Mouse (Mus musculus) lung, postnatal 0 days (tissue): ENCODE measurements around the gene Cirbp. TPM values are rescaled to one million over a fixed set of nuclear protein-coding genes. Genes with fewer than 3 reads are reported as not detected.
A peak's percentile ranks its signal among the peaks of the same experiment; 100 is the strongest.

Experiments used
- ATAC-seq: fragments of 200-750 bp; cut with Nextera tagmentation; 2 replicates; pipeline ENCODE4 v1.8.0; 2017; ENCODE audit warnings: moderate library complexity
- DNase-seq: peaks from one replicate; pipeline ENCODE4 v3.0.0-alpha.2; 2016; ENCODE audit warnings: low spot score
- H3K27ac ChIP-seq: fragments of 300-500 bp; sonication (generic); 2 replicates; pipeline ENCODE4 v1.5.1; 2014; ENCODE audit warnings: antibody characterized with exemption, mild to moderate bottlenecking, low read length, mixed read lengths
- H3K27me3 ChIP-seq: fragments of 300-500 bp; sonication (generic); replicated peaks from 2 replicates; pipeline ENCODE4 v1.6.1; 2014; ENCODE audit warnings: low read length, mixed read lengths; ENCODE audit not compliant: insufficient read depth
- H3K36me3 ChIP-seq: fragments of 300-500 bp; sonication (generic); 2 replicates; pipeline ENCODE4 v1.6.1; 2014; ENCODE audit warnings: low read length, mixed read lengths; ENCODE audit not compliant: insufficient read depth
- H3K4me1 ChIP-seq: fragments of 300-500 bp; sonication (generic); 2 replicates; pipeline ENCODE4 v1.6.1; 2014; ENCODE audit warnings: antibody characterized with exemption, low read depth, low read length, mixed read lengths; ENCODE audit not compliant: insufficient read depth
- H3K4me2 ChIP-seq: fragments of 300-500 bp; sonication (generic); replicated peaks from 2 replicates; pipeline ENCODE4 v1.6.1; 2014; ENCODE audit warnings: low read depth, mild to moderate bottlenecking, low read length, moderate library complexity, mixed read lengths
- H3K4me3 ChIP-seq: fragments of 300-500 bp; sonication (generic); 2 replicates; pipeline ENCODE4 v1.5.1; 2014; ENCODE audit warnings: low read depth, low read length
- H3K9ac ChIP-seq: fragments of 300-500 bp; sonication (generic); replicated peaks from 2 replicates; pipeline ENCODE4 v1.6.1; 2014; ENCODE audit warnings: low read depth, mild to moderate bottlenecking
- H3K9me3 ChIP-seq: fragments of 300-500 bp; sonication (generic); 2 replicates; pipeline ENCODE4 v1.6.1; 2016; ENCODE audit warnings: low read length, mixed read lengths
- CTCF ChIP-seq: IDR thresholded peaks from 2 replicates; pipeline ENCODE4 v1.5.1; 2016; ENCODE audit warnings: antibody characterized with exemption, mild to moderate bottlenecking
- EP300 ChIP-seq: IDR thresholded peaks from 2 replicates; pipeline ENCODE4 v1.6.1; 2016; ENCODE audit warnings: antibody characterized with exemption, mild to moderate bottlenecking, control low read depth
- WGBS: fragments of 180-500 bp; shearing (Covaris S2); extraction: QIAGEN DNeasy Blood & Tissue Kit; methylation state at CpG from one replicate; pipeline ENCODE4 v1.1.7; 2014; 5-methylcytosine and 5-hydroxymethylcytosine counted together
- polyA plus RNA-seq: library from polyadenylated mRNA; unstranded; fragments of >200 nt; fragmentation: Nextera tagmentation; extraction: Ambion mirVana; gene quantifications from 2 replicates; pipeline ENCODE4 v1.2.1, GENCODE M21; 2015

The Cirbp gene
- polyA plus RNA-seq, 1 experiment from 2014 or later, result 305 TPM

DNA sequence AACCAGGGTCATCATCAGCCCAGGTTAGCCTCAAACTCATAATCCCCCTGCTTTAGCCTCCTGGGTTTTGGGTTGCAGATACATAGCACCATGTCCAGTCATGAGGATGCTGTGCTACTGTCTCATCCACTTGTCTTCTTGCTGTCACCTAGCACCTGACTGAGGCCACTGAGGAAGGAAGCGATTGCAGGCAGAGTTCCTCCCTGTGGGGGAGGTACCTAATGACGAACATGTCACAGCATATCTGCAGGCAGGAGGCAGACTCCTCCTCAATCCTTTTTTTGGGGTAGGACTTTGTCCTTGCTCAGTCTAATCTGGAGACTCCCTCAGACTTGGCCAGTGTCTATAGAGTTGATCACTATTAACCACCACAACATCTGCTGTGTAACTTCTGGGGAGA, 44.1 kb upstream of the Cirbp start:
- H3K36me3 ChIP-seq, result 0 out of 2 replicates have a peak, but pooled peaks cover 10% of the 10 kb centered on the region
- TF ChIP-seq CTCF, result no peak
- no peak for TF ChIP-seq EP300
- WGBS, result 69% methylated on average over 2 of the region's 2 CpGs

DNA sequence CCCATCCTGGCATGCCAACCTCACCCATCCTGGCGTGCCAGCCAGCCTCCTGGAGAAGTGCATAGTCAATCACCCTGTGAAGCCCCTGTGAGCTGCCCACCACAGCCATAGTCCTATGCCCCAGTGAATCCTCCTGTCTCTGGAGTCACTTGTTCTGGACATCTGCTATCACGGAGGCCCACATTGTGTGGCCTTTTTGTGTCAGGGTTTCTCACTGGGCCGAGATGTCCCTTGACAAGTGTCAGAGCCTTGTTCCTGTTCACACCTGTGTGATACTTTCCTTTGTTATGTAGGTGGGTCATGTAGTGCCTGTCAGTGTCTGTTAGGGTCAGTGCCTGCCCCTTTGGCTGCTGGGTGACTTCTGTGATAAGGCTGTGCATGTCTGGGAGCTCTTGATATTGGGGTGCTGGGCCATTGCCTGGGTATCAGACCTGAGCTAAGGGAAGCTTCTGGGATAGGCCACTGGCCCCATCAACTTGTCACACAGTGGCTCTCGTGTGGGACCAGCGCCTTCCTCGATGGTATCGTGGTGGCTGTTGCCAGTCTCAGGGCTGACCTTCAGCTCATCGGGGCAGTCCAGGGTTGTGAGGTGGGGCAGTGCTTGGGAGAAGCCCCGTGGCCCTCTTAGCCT, 41.7 kb upstream of the Cirbp start:
- Histone ChIP-seq H3K27ac (no peak overlapping the region), H3K27me3 (no peaks in the 10 kb centered on the region), H3K4me3 (no peak overlapping the region), H3K36me3 (peaks cover 33% of the 10 kb centered on the region; the same call in 1 of the 2 replicates), H3K4me1 (peaks cover 2% of the 10 kb centered on the region; the same call in 1 of the 2 replicates), H3K9ac (no peak overlapping the region), H3K4me2 (no peak overlapping the region), H3K9me3 (no peaks in the 10 kb centered on the region)
- ATAC-seq (no peak), DNase-seq (no peak)
- WGBS, result 86% methylated on average over 9 of the region's 9 CpGs
- no peak for TF ChIP-seq CTCF
- no peak for TF ChIP-seq EP300

More for the DNA sequence above, 44.1 kb upstream of the Cirbp start:
- DNase-seq (no peak), ATAC-seq (no peak)
- no peak overlapping the region for H3K4me2 ChIP-seq
- H3K4me1 ChIP-seq, result peaks cover 10% of the 10 kb centered on the region; the same call in 1 of the 2 replicates
- H3K4me3 ChIP-seq, result no peak overlapping the region
- H3K9ac ChIP-seq, result no peak overlapping the region
- no peaks in the 10 kb centered on the region for H3K9me3 ChIP-seq
- H3K27me3 ChIP-seq, result no peaks in the 10 kb centered on the region
- no peak overlapping the region for H3K27ac ChIP-seq

DNA sequence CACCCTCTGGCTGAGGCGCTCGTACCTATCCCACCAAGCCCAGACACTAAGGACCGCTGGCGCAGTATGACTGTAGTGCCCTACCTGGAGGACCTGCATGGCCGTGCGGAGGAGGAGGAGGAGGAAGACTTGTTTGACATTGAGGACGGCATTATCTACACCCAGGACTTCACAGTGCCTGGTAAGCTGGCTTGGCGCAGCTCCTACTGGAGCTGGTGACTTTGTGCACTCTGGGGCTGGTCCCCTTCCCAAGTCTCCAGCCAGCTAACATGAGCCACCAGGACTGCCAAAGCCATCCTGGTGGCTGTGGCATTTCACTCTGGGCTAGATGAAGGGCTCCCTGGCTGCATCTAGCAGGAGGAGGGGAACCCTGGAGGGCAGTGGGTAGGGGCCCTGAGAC, 37.9 kb upstream of the Cirbp start:
- Histone ChIP-seq H3K9ac (no peak overlapping the region), H3K27me3 (no peaks in the 10 kb centered on the region), H3K4me1 (no peaks in the 10 kb centered on the region), H3K4me2 (no peak overlapping the region), H3K4me3 (no peak overlapping the region), H3K27ac (no peak overlapping the region), H3K9me3 (no peaks in the 10 kb centered on the region), H3K36me3 (peaks cover 28% of the 10 kb centered on the region)
- no peak for ATAC-seq
- 79% methylated on average over 7 of the region's 8 CpGs for WGBS
- TF ChIP-seq EP300, result no peak
- TF ChIP-seq CTCF, result no peak
- no peak for DNase-seq

DNA sequence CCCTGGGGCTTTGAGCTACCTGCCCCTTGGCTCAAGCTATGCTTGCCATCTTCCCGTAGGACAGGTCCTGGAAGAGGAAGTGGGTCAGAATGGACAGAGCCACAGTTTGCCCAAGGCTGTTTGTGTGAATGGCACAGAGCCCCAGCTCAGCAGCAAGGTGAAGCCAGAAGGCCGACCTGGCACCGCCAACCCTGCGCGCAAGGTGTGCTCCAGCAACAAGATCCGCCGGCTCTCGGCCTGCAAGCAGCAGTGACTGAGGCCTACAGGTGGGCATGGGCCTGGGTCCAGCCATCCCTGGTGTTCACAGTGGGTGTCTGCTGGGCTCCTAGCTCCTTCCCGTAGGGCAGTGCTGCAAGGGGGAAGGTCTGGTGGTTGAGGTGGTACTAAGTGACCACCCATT, 35.9 kb upstream of the Cirbp start:
- no peak for DNase-seq
- no peak overlapping the region for H3K27ac ChIP-seq

DNA sequence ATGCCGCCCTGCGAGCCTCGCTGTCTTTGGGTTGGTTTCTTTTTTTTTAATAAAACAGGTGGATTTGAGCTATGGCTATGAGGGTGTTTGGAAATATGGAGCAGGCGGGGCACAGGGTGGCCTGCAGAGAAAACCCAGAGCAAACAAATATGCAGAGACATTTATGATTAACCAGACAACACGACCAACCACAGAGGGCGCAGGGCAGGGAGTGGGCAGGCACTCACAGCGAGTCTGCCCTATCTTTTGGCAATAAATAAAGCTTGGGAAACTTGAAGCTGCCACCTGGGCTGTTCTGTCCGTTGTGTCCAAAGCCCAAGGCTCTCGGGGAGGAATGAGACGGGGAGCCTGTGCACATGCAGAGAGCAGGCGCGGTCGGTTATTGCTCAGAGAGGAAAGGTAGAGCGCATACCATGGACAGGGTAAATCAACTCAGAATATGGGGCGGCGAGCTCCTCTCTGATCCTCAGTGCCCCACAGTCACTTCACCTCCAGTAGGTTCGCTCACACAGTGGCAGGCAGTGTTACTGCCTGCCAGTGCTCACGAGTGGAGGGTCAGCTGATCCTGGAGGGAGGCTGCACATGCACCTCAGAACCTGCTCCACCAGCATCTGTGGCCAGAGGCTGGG, 35.3 kb upstream of the Cirbp start:
- Histone ChIP-seq H3K4me2 (no peak overlapping the region), H3K4me1 (no peaks in the 10 kb centered on the region), H3K9ac (no peak overlapping the region), H3K4me3 (no peak overlapping the region), H3K36me3 (peaks cover 28% of the 10 kb centered on the region), H3K27me3 (no peaks in the 10 kb centered on the region), H3K27ac (no peak overlapping the region), H3K9me3 (no peaks in the 10 kb centered on the region)
- TF ChIP-seq EP300 (no peak), CTCF (no peak)
- peak; percentile 32 for DNase-seq
- 71% methylated on average over 18 of the region's 18 CpGs for WGBS
- 0 out of 2 replicates have a peak, but pooled peaks have one; percentile 7 for ATAC-seq

More for the DNA sequence above, 35.9 kb upstream of the Cirbp start:
- Histone ChIP-seq H3K9ac (no peak overlapping the region), H3K27me3 (no peaks in the 10 kb centered on the region), H3K9me3 (no peaks in the 10 kb centered on the region), H3K4me3 (no peak overlapping the region), H3K4me2 (no peak overlapping the region), H3K4me1 (no peaks in the 10 kb centered on the region), H3K36me3 (peaks cover 28% of the 10 kb centered on the region)
- ATAC-seq, result no peak
- 89% methylated on average over 9 of the region's 9 CpGs for WGBS
- TF ChIP-seq EP300 (no peak), CTCF (no peak)

DNA sequence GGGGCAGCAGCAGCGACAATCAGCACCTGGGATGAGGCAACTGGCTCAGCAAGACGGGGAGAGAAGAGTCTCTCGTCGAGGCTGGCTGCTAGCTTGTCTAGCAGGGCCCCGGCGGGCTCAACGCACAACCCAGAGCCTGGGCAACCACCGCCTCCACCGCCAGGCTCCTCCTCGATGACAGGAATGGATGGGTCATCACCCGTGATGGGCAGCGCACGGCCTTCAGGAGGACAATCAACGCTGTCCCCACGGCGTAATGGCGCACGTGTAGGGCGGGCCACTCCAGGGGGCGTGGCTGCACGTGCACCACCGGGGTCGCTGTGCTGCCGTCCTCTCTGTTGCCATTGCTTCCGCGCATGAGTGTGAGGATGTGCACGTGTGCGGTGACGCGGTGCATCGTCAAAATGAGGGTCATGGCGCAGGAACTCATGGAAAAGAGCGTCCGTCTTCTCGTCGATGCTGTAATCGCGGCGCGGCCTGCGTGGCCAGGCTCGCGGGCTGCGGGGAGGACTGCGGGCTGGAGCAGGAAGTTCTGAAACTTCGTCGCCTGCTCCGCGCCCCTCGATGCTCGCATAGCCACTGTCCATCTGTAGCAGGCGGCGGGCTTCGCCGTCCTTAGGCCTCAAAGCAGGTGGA, 34.4 kb upstream of the Cirbp start:
- no peak overlapping the region for H3K4me3 ChIP-seq
- H3K9ac ChIP-seq, result no peak overlapping the region
- ATAC-seq (no peak), DNase-seq (no peak)
- H3K27ac ChIP-seq, result no peak overlapping the region
- H3K4me2 ChIP-seq, result no peak overlapping the region
- no peaks in the 10 kb centered on the region for H3K27me3 ChIP-seq
- TF ChIP-seq CTCF (no peak), EP300 (no peak)
- no peaks in the 10 kb centered on the region for H3K9me3 ChIP-seq
- no peaks in the 10 kb centered on the region for H3K4me1 ChIP-seq
- H3K36me3 ChIP-seq, result peaks cover 25% of the 10 kb centered on the region
- WGBS, result 37% methylated on average over 55 of the region's 55 CpGs
